Mouse (Mus musculus) urinary bladder, adult 2 months (tissue): ENCODE results near the gene Ccm2. TPM values are rescaled to one million over a fixed set of nuclear protein-coding genes. Genes with fewer than 3 reads are reported as not detected.

ENCODE experiments used
- polyA plus RNA-seq: library from polyadenylated mRNA; depleted of rRNA; stranded (reverse); fragments of >200 nt; gene quantifications from 2 replicates; pipeline ENCODE4 v1.2.3, GENCODE M21; 2012; rRNA removed

The Ccm2 gene
- polyA plus RNA-seq, 1 experiment: 77.6 TPM

Other genes with a start within 250 kb of the Ccm2 start
- 12.4 and 33.6 TPM in 2 replicates for gene Zmiz2, start 157.8 kb upstream of the Ccm2 start, polyA plus RNA-seq
- gene Ppia, start 131.4 kb upstream of the Ccm2 start, polyA plus RNA-seq: 1,961 and 2,442 TPM in 2 replicates
- 97.0 and 110 TPM in 2 replicates for gene H2afv, start 102.4 kb upstream of the Ccm2 start, polyA plus RNA-seq
- 22.3 and 29.5 TPM in 2 replicates for gene Purb, start 71.0 kb upstream of the Ccm2 start, polyA plus RNA-seq
- 10.1 and 12.6 TPM in 2 replicates for gene Myo1g, start 25.9 kb upstream of the Ccm2 start, polyA plus RNA-seq
- 19.1 and 24.0 TPM in 2 replicates for gene Nacad, start 59.2 kb downstream of the Ccm2 start, polyA plus RNA-seq
- 41.5 and 50.3 TPM in 2 replicates for gene Tbrg4, start 79.2 kb downstream of the Ccm2 start, polyA plus RNA-seq
- gene Wap, start 91.8 kb downstream of the Ccm2 start, polyA plus RNA-seq: not detected in 2 replicates
- 2.3 and 2.5 TPM in 2 replicates for gene Ramp3, start 111.6 kb downstream of the Ccm2 start, polyA plus RNA-seq